Mouse (Mus musculus): ENCODE data around the gene Zfp46. TPM values are rescaled to one million over a fixed set of nuclear protein-coding genes. Genes with fewer than 3 reads are reported as not detected.
A peak's percentile ranks its signal among the peaks of the same experiment; 100 is the strongest.

Zfp46 gene
- polyA plus RNA-seq, 1 experiment from 2014 or later: 13.0 TPM

DNA sequence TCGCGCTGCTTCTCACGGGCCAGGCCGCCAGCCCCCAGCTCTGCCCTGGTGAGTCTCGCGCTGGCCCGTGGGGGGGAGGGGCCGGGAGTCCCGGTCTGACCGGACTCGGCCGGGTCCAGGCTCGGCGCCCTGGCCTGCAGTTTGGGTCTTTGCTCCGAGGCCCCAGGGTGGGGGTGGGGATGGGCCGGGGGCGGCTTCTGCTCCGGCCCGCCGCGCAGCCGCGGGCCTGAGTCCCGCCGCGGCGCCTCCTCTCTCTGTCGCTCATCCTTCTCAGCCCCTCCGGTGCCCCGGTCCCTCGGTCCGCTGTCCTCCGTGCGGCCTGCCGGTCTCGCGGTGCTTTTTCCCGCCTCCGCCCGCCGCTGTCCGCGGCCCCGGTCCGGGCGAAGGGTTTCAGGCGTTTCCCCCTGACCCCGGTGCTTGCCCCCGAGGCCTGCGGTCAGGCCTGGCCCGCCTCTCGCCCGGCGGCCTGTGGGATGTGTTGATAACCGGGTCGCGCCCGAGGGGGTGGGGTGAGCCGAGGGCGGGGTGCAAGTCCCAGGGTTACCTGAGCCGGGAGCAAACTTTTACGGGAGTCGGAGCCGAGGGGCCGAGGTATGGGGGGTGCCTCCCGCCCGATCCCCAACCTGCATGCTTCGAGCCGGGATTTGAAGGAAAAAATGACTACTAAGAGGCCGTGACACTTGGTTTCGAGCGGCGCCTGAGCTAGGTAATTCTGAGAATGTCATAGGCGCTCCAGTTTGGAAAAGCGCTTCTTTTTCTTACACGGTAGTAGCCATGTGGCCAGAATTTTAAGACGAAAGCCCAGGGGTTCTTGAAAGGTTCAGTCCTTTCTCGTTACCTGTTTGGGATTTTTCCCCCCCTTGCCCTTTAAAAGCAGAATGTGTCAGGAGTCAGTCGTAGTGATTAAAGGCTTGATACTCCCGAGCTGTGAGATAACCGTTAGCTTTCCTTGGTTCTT lies 26.8 kb downstream of the Zfp46 start:
- ATAC-seq (peak; percentile 28), DNase-seq (ENCODE audit: low read depth, low spot score) (no peak)
- CTCF ChIA-PET: no interaction called here
- POLR2A ChIA-PET: interaction anchor here (0.6 kb wide), 1 partner anchor 28 kb away, joined by 4 read pairs; no protein-coding TSS in a partner anchor
- H3K27me3 ChIP-seq: no peaks in the 10 kb centered on the region
- no peak for TF ChIP-seq CTCF (IDR thresholded peaks at IDR 0.05)
- in situ Hi-C loops (cut with MboI; ENCODE audit: low pct_unique_long_range_greater_than_20kb): no loop called here

DNA sequence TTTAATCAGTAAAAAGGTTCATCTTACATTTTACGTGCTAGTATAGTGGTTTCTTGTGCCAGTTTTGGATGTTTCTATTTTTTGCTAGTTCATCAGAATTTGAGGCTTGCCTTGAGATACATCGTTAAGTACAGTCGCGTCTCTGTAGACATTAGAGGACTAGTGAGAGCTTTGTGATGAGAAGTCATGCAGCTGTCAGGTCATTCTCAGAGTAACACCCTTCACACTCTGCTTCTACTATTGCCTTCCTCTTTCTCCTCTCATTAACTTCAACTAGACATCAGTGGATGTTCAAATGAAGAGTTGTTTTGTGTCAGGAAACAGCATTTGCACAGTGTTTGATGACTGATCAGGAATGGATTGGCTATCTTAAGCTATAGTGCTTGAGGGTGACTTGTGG lies 28.1 kb downstream of the Zfp46 start:
- POLR2A ChIA-PET: no interaction called here
- CTCF ChIA-PET: interaction anchor here (1.2 kb wide), 1 partner anchor 11 kb away, joined by 4 read pairs; no protein-coding TSS in a partner anchor
- ATAC-seq (no peak), DNase-seq (ENCODE audit: low read depth, low spot score) (no peak)
- TF ChIP-seq CTCF (IDR thresholded peaks at IDR 0.05): no peak
- H3K27me3 ChIP-seq: no peaks in the 10 kb centered on the region
- in situ Hi-C loops (cut with MboI; ENCODE audit: low pct_unique_long_range_greater_than_20kb): no loop called here

DNA sequence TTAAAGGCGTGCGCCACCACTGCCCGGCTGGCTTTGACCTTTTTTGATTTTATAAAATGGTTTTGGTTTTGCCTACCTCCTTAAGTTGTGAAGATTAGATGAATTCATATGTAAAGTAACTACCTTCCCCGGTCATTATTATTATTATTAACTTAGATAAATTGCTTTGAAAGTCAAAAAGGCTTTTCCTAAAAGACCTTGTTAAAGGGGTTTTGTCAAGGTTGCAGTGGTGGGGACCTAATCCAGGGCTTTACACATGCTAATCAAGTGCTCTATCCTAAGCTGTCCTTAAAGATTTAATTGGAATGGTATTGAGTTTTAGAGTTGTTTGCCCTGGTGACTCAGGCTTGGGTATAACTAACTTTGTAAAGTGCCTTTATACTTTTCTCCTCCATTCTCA lies 33.2 kb downstream of the Zfp46 start:
- ChIA-PET CTCF (no interaction called here), POLR2A (no interaction called here)
- DNase-seq (ENCODE audit: low read depth, low spot score) (no peak), ATAC-seq (no peak)
- H3K27me3 ChIP-seq: no peaks in the 10 kb centered on the region
- no peak for TF ChIP-seq CTCF (IDR thresholded peaks at IDR 0.05)
- in situ Hi-C loops (cut with MboI; ENCODE audit: low pct_unique_long_range_greater_than_20kb): no loop called here

DNA sequence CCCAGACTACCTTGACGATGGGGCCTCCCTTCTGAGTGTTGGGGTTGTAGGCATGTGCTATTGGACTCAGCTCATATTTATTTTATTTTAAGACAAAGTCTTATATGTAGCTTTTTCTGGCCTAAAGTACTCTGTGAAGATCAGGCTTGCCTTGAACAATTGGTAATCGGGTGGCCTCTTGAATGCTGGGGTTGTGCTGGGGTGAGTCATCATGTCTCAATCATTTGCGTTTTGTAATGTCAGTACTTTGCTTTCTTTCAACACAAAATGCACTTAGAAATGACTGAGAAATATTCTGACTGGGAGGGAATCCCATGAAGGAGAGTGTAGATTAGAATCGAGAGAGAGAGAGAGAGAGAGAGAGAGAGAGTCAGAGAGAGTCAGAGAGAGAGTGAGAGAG lies 35.5 kb downstream of the Zfp46 start:
- ATAC-seq (no peak), DNase-seq (ENCODE audit: low read depth, low spot score) (no peak)
- CTCF ChIA-PET: interaction anchor here (1.1 kb wide), 1 partner anchor 60 kb away, joined by 3 read pairs; no protein-coding TSS in a partner anchor

GRCm38 (mm10) chr4:136324226-136324625 lies 39.7 kb downstream of the Zfp46 start:
- DNase-seq (ENCODE audit: low read depth, low spot score) (no peak), ATAC-seq (no peak)
- ChIA-PET POLR2A (interaction anchor here (0.6 to 0.7 kb wide), 4 partner anchors 14 to 376 kb away, joined by 3 to 4 read pairs (median 3); no protein-coding TSS in a partner anchor), CTCF (interaction anchor here (0.7 to 3.5 kb wide), 13 partner anchors 10 to 119 kb away, joined by 3 to 18 read pairs (median 4); no protein-coding TSS in a partner anchor)
- H3K27me3 ChIP-seq: no peaks in the 10 kb centered on the region
- peak; percentile 14 for TF ChIP-seq CTCF (IDR thresholded peaks at IDR 0.05)
- in situ Hi-C loops (cut with MboI; ENCODE audit: low pct_unique_long_range_greater_than_20kb): loop anchor here (5.0 kb wide), 1 partner anchor 62 kb away; no protein-coding TSS in a partner anchor

More for the DNA sequence above, 35.5 kb downstream of the Zfp46 start:
- no peak for TF ChIP-seq CTCF (IDR thresholded peaks at IDR 0.05)
- in situ Hi-C loops (cut with MboI; ENCODE audit: low pct_unique_long_range_greater_than_20kb): loop anchor here (5.0 kb wide), 1 partner anchor 58 kb away; no protein-coding TSS in a partner anchor
- POLR2A ChIA-PET: no interaction called here
- no peaks in the 10 kb centered on the region for H3K27me3 ChIP-seq

- ChIA-PET POLR2A (interaction anchor here (1.2 kb wide), 1 partner anchor 16 kb away, joined by 3 read pairs; no protein-coding TSS in a partner anchor), CTCF (interaction anchor here (1.5 kb wide), 1 partner anchor 67 kb away, joined by 4 read pairs; no protein-coding TSS in a partner anchor)
- no peak for ATAC-seq
- no peaks in the 10 kb centered on the region for H3K27me3 ChIP-seq
- in situ Hi-C loops (cut with MboI; ENCODE audit: low pct_unique_long_range_greater_than_20kb): no loop called here
- no peak for DNase-seq (ENCODE audit: low read depth, low spot score)
- no peak for TF ChIP-seq CTCF (IDR thresholded peaks at IDR 0.05)
Observed at GRCm38 (mm10) chr4:136327238-136327637, 42.8 kb downstream of the Zfp46 start.

DNA sequence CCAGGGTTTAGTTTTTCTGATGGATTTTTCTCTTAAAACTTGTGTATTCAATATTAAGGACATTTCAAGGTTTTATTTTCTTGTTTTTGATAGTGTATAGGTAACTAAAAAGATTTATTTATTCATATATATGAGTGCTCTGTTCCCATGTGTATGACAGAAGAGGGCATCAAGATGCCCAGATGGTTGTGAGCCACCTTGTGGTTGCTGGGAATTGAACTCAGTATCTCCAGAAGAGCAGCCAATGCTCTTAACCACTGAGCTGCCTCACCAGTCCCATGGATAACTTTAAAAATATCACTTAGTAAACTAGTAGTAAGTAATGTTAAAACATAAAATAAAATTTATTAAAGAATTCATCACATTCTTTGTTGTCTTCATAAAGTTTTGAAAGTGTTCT lies 43.6 kb downstream of the Zfp46 start:
- TF ChIP-seq CTCF (IDR thresholded peaks at IDR 0.05): peak; percentile 14
- ATAC-seq (no peak), DNase-seq (ENCODE audit: low read depth, low spot score) (no peak)
- ChIA-PET CTCF (interaction anchor here (1.5 kb wide), 1 partner anchor 67 kb away, joined by 4 read pairs; no protein-coding TSS in a partner anchor), POLR2A (interaction anchor here (1.2 kb wide), 1 partner anchor 15 kb away, joined by 3 read pairs; no protein-coding TSS in a partner anchor)
- in situ Hi-C loops (cut with MboI; ENCODE audit: low pct_unique_long_range_greater_than_20kb): no loop called here
- no peaks in the 10 kb centered on the region for H3K27me3 ChIP-seq

GRCm38 (mm10) chr4:136331709-136332108 lies 47.2 kb downstream of the Zfp46 start:
- ChIA-PET POLR2A (no interaction called here), CTCF (no interaction called here)
- ATAC-seq (no peak), DNase-seq (ENCODE audit: low read depth, low spot score) (no peak)
- TF ChIP-seq CTCF (IDR thresholded peaks at IDR 0.05): no peak
- no peaks in the 10 kb centered on the region for H3K27me3 ChIP-seq
- in situ Hi-C loops (cut with MboI; ENCODE audit: low pct_unique_long_range_greater_than_20kb): no loop called here

- DNase-seq (ENCODE audit: low read depth, low spot score): no peak
- CTCF ChIA-PET: no interaction called here
- in situ Hi-C loops (cut with MboI; ENCODE audit: low pct_unique_long_range_greater_than_20kb): no loop called here
- ATAC-seq: no peak
- POLR2A ChIA-PET: no interaction called here
- no peak for TF ChIP-seq CTCF (IDR thresholded peaks at IDR 0.05)
- H3K27me3 ChIP-seq: no peaks in the 10 kb centered on the region
Observed at GRCm38 (mm10) chr4:136333191-136333590, 48.7 kb downstream of the Zfp46 start.

- no peak for TF ChIP-seq CTCF (IDR thresholded peaks at IDR 0.05)
- ChIA-PET POLR2A (no interaction called here), CTCF (interaction anchor here (2.5 kb wide), 1 partner anchor 10 kb away, joined by 10 read pairs; no protein-coding TSS in a partner anchor)
- DNase-seq (ENCODE audit: low read depth, low spot score) (no peak), ATAC-seq (no peak)
- in situ Hi-C loops (cut with MboI; ENCODE audit: low pct_unique_long_range_greater_than_20kb): no loop called here
- H3K27me3 ChIP-seq: no peaks in the 10 kb centered on the region
Observed at GRCm38 (mm10) chr4:136335065-136335464, 50.6 kb downstream of the Zfp46 start.

DNA sequence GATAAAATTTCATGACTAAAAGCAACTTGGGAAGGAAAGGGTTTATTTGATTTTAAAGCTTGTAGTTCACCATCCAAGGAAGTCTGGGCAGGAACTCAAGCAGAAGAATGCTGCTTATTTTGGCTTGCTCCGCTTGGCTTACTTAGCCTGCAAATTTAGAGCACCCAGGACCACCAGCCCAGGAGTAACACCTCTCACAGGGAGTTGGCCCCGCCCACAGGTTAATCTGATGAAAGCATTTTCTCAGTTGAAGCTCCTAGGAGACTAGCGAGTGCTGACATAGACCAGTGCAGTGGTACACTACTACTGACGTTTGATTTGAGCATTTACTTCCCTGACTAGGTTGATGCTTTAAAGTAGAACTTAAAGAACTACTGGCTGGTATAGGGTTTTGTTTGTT lies 52.6 kb downstream of the Zfp46 start:
- CTCF ChIA-PET: interaction anchor here (1.8 to 2.0 kb wide), 2 partner anchors 19 to 51 kb away, joined by 3 to 6 read pairs; no protein-coding TSS in a partner anchor
- DNase-seq (ENCODE audit: low read depth, low spot score) (no peak), ATAC-seq (no peak)
- POLR2A ChIA-PET: no interaction called here
- in situ Hi-C loops (cut with MboI; ENCODE audit: low pct_unique_long_range_greater_than_20kb): no loop called here
- no peak for TF ChIP-seq CTCF (IDR thresholded peaks at IDR 0.05)
- H3K27me3 ChIP-seq: no peaks in the 10 kb centered on the region

Other genes starting within 250 kb of the Zfp46 start
- gene Rpl11, start 231.3 kb upstream of the Zfp46 start, polyA plus RNA-seq (2021): 665 TPM
- gene Id3, start 141.2 kb upstream of the Zfp46 start, polyA plus RNA-seq (2021): 175 TPM
- gene E2f2, start 112.3 kb upstream of the Zfp46 start, polyA plus RNA-seq (2021): 1.1 TPM
- gene Asap3, start 78.3 kb upstream of the Zfp46 start, polyA plus RNA-seq (2021): 5.5 TPM
- gene Tcea3, start 37.0 kb upstream of the Zfp46 start, polyA plus RNA-seq (2021): 0.15 TPM
- 70.2 TPM for gene Hnrnpr, start 26.3 kb downstream of the Zfp46 start, polyA plus RNA-seq (2021)
- 0.05 TPM for gene Htr1d, start 138.8 kb downstream of the Zfp46 start, polyA plus RNA-seq (2021)
- 0.28 TPM for gene 6030445D17Rik, start 177.6 kb downstream of the Zfp46 start, polyA plus RNA-seq (2021)
- 26.8 TPM for gene Luzp1, start 185.1 kb downstream of the Zfp46 start, polyA plus RNA-seq (2021)

All from Patski (cell line).